Mouse (Mus musculus) stomach, embryonic 15.5 days (tissue): ENCODE measurements around the gene Gpatch8. TPM values are rescaled to one million over a fixed set of nuclear protein-coding genes. Genes with fewer than 3 reads are reported as not detected.

Experiments used
- ATAC-seq: fragments of 200-750 bp; cut with Nextera tagmentation; 2 replicates; pipeline ENCODE4 v1.8.0; 2017; ENCODE audit warnings: low read depth, moderate number of reproducible peaks, moderate TSS enrichment; ENCODE audit not compliant: insufficient read depth, low FRiP score
- H3K27ac ChIP-seq: fragments of 300-500 bp; sonication (generic); 2 replicates; pipeline ENCODE4 v1.5.1; 2015; ENCODE audit warnings: mild to moderate bottlenecking, inconsistent platforms
- H3K27me3 ChIP-seq: fragments of 300-500 bp; sonication (generic); replicated peaks from 2 replicates; pipeline ENCODE4 v1.6.1; 2015; ENCODE audit warnings: inconsistent platforms
- H3K36me3 ChIP-seq: fragments of 300-500 bp; sonication (generic); 2 replicates; pipeline ENCODE4 v1.6.1; 2015; ENCODE audit warnings: inconsistent platforms
- H3K4me1 ChIP-seq: fragments of 300-500 bp; sonication (generic); 2 replicates; pipeline ENCODE4 v1.6.1; 2015; ENCODE audit warnings: inconsistent platforms
- H3K4me2 ChIP-seq: fragments of 300-500 bp; sonication (generic); 2 replicates; pipeline ENCODE4 v1.6.1; 2015; ENCODE audit warnings: mild to moderate bottlenecking, inconsistent platforms
- H3K4me3 ChIP-seq: fragments of 300-500 bp; sonication (generic); replicated peaks from 2 replicates; pipeline ENCODE4 v1.5.1; 2015; ENCODE audit warnings: inconsistent platforms
- H3K9ac ChIP-seq: fragments of 300-500 bp; sonication (generic); 2 replicates; pipeline ENCODE4 v1.6.1; 2015; ENCODE audit warnings: inconsistent platforms
- H3K9me3 ChIP-seq: fragments of 300-500 bp; sonication (generic); 2 replicates; pipeline ENCODE4 v1.6.1; 2016; ENCODE audit warnings: inconsistent platforms
- WGBS: fragments of 180-500 bp; shearing (Covaris S2); methylation state at CpG from one replicate; pipeline ENCODE4 v1.1.7; 2015; 5-methylcytosine and 5-hydroxymethylcytosine counted together
- polyA plus RNA-seq: library from polyadenylated mRNA; unstranded; fragments of >200 nt; fragmentation: Nextera tagmentation; extraction: Ambion mirVana; gene quantifications from 2 replicates; pipeline ENCODE4 v1.2.1, GENCODE M21; 2015

Gpatch8 gene
- polyA plus RNA-seq, 1 experiment from 2014 or later: 51.0 TPM

- peak overlapping the region; percentile 27 for H3K4me2 ChIP-seq
- H3K4me1 ChIP-seq: peaks cover 19% of the 10 kb centered on the region
- no peak overlapping the region for H3K9ac ChIP-seq
- 0 out of 2 replicates have a peak, but pooled peaks have one; percentile 16 for ATAC-seq
- peak overlapping the region; percentile 86 for H3K27ac ChIP-seq
- WGBS: 21% methylated on average over 13 of the region's 13 CpGs
- H3K9me3 ChIP-seq: no peaks in the 10 kb centered on the region
- no peaks in the 10 kb centered on the region for H3K36me3 ChIP-seq
- no peaks in the 10 kb centered on the region for H3K27me3 ChIP-seq
- no peak overlapping the region for H3K4me3 ChIP-seq
Measured at GRCm38 (mm10) chr11:102582016-102582610, 25.9 kb upstream of the Gpatch8 start.

- H3K4me1 ChIP-seq: peaks cover 21% of the 10 kb centered on the region
- no peak overlapping the region for H3K9ac ChIP-seq
- no peaks in the 10 kb centered on the region for H3K27me3 ChIP-seq
- no peak for ATAC-seq
- 27% methylated on average over 11 of the region's 11 CpGs for WGBS
- H3K27ac ChIP-seq: peak overlapping the region; percentile 86
- no peak overlapping the region for H3K4me3 ChIP-seq
- H3K4me2 ChIP-seq: no peak overlapping the region
- no peaks in the 10 kb centered on the region for H3K9me3 ChIP-seq
- no peaks in the 10 kb centered on the region for H3K36me3 ChIP-seq
Measured at GRCm38 (mm10) chr11:102581281-102582015, 25.3 kb upstream of the Gpatch8 start.

- peak overlapping the region; percentile 95 for H3K27ac ChIP-seq
- H3K9ac ChIP-seq: peak overlapping the region; percentile 37; the same call in 1 of the 2 replicates
- H3K9me3 ChIP-seq: no peaks in the 10 kb centered on the region
- H3K36me3 ChIP-seq: no peaks in the 10 kb centered on the region
- 58% methylated on average over 3 of the region's 3 CpGs for WGBS
- H3K4me1 ChIP-seq: peaks cover 21% of the 10 kb centered on the region
- no peaks in the 10 kb centered on the region for H3K27me3 ChIP-seq
- H3K4me2 ChIP-seq: peak overlapping the region; percentile 48
- H3K4me3 ChIP-seq: peak overlapping the region; percentile 40
- ATAC-seq: no peak
Measured at GRCm38 (mm10) chr11:102580034-102580330, 23.8 kb upstream of the Gpatch8 start.

GRCm38 (mm10) chr11:102579165-102580033 lies 23.2 kb upstream of the Gpatch8 start, which contains the start of gene Gm11627:
Gene Gm11627 (minus strand): TSS chr11:102579461.
- H3K9me3 ChIP-seq: no peaks in the 10 kb centered on the region
- peaks cover 21% of the 10 kb centered on the region for H3K4me1 ChIP-seq
- H3K4me2 ChIP-seq: peak within 1 kb of the TSS; percentile 48
- H3K27me3 ChIP-seq: no peaks in the 10 kb centered on the region
- peak within 1 kb of the TSS; percentile 95 for H3K27ac ChIP-seq
- 14% methylated on average over 23 of the region's 23 CpGs for WGBS
- H3K9ac ChIP-seq: peak within 1 kb of the TSS; percentile 37; the same call in 1 of the 2 replicates
- no peaks in the 10 kb centered on the region for H3K36me3 ChIP-seq
- peak; percentile 61 for ATAC-seq
- H3K4me3 ChIP-seq: peak within 1 kb of the TSS; percentile 40

- H3K27me3 ChIP-seq: no peaks in the 10 kb centered on the region
- WGBS: 12% methylated on average over 27 of the region's 27 CpGs
- peak overlapping the region; percentile 95 for H3K27ac ChIP-seq
- peak overlapping the region; percentile 48 for H3K4me2 ChIP-seq
- H3K9ac ChIP-seq: peak overlapping the region; percentile 37; the same call in 1 of the 2 replicates
- H3K4me1 ChIP-seq: peaks cover 21% of the 10 kb centered on the region
- peak overlapping the region; percentile 40 for H3K4me3 ChIP-seq
- peak; percentile 47; the same call in 1 of the 2 replicates for ATAC-seq
- no peaks in the 10 kb centered on the region for H3K9me3 ChIP-seq
- H3K36me3 ChIP-seq: no peaks in the 10 kb centered on the region
Measured at GRCm38 (mm10) chr11:102578341-102579118, 22.3 kb upstream of the Gpatch8 start.

GRCm38 (mm10) chr11:102576050-102576754 lies 20.0 kb upstream of the Gpatch8 start:
- 54% methylated on average over 13 of the region's 13 CpGs for WGBS
- Histone ChIP-seq H3K4me3 (no peak overlapping the region), H3K4me1 (peaks cover 10% of the 10 kb centered on the region), H3K27ac (no peak overlapping the region), H3K9ac (no peak overlapping the region), H3K36me3 (no peaks in the 10 kb centered on the region), H3K4me2 (no peak overlapping the region), H3K9me3 (no peaks in the 10 kb centered on the region), H3K27me3 (no peaks in the 10 kb centered on the region)
- no peak for ATAC-seq

- no peak overlapping the region for H3K27ac ChIP-seq
- H3K9ac ChIP-seq: no peak overlapping the region
- no peak overlapping the region for H3K4me3 ChIP-seq
- ATAC-seq: no peak
- 76% methylated on average over 1 of the region's 1 CpGs for WGBS
- no peaks in the 10 kb centered on the region for H3K27me3 ChIP-seq
- H3K36me3 ChIP-seq: no peaks in the 10 kb centered on the region
- no peak overlapping the region for H3K4me2 ChIP-seq
- H3K4me1 ChIP-seq: peaks cover 9% of the 10 kb centered on the region; the same call in 1 of the 2 replicates
- H3K9me3 ChIP-seq: no peaks in the 10 kb centered on the region
Measured at GRCm38 (mm10) chr11:102575034-102575433, 18.8 kb upstream of the Gpatch8 start.

GRCm38 (mm10) chr11:102572866-102573663 lies 16.9 kb upstream of the Gpatch8 start:
- WGBS: 15% methylated on average over 18 of the region's 18 CpGs
- Histone ChIP-seq H3K4me3 (peak overlapping the region; percentile 48), H3K27me3 (no peaks in the 10 kb centered on the region), H3K36me3 (no peaks in the 10 kb centered on the region), H3K9me3 (no peaks in the 10 kb centered on the region), H3K9ac (peak overlapping the region; percentile 34; the same call in 1 of the 2 replicates), H3K4me2 (peak overlapping the region; percentile 76), H3K4me1 (peaks cover 9% of the 10 kb centered on the region; the same call in 1 of the 2 replicates), H3K27ac (no peak overlapping the region)
- peak; percentile 76 for ATAC-seq

- no peak for ATAC-seq
- H3K4me2 ChIP-seq: no peak overlapping the region
- H3K9me3 ChIP-seq: no peaks in the 10 kb centered on the region
- H3K9ac ChIP-seq: no peak overlapping the region
- no peaks in the 10 kb centered on the region for H3K36me3 ChIP-seq
- no peak overlapping the region for H3K27ac ChIP-seq
- 63% methylated on average over 7 of the region's 7 CpGs for whole genome bisulfite sequencing
- no peaks in the 10 kb centered on the region for H3K27me3 ChIP-seq
- H3K4me1 ChIP-seq: peaks cover 4% of the 10 kb centered on the region; the same call in 1 of the 2 replicates
- H3K4me3 ChIP-seq: no peak overlapping the region
Measured at GRCm38 (mm10) chr11:102568756-102569377, 12.7 kb upstream of the Gpatch8 start.

GRCm38 (mm10) chr11:102568191-102568590 lies 12.0 kb upstream of the Gpatch8 start:
- no peaks in the 10 kb centered on the region for H3K27me3 ChIP-seq
- H3K9ac ChIP-seq: no peak overlapping the region
- H3K4me2 ChIP-seq: no peak overlapping the region
- H3K27ac ChIP-seq: no peak overlapping the region
- H3K36me3 ChIP-seq: no peaks in the 10 kb centered on the region
- no peaks in the 10 kb centered on the region for H3K9me3 ChIP-seq
- 0 out of 2 replicates have a peak, but pooled peaks cover under 1% of the 10 kb centered on the region for H3K4me1 ChIP-seq
- H3K4me3 ChIP-seq: no peak overlapping the region
- no peak for ATAC-seq
- 74% methylated on average over 12 of the region's 12 CpGs for WGBS
